Mouse (Mus musculus) liver, adult 2 months (tissue): Measurements from ENCODE around the gene Klhl29.

ENCODE experiments used
- CTCF ChIP-seq: fragments of 200-500 bp; IDR thresholded peaks from 2 replicates; pipeline ENCODE4 v1.5.1; 2011; ENCODE audit warnings: low read depth, low read length, control low read depth
- POLR2A ChIP-seq: fragments of 200-500 bp; IDR thresholded peaks from 2 replicates; pipeline ENCODE4 v1.6.1; 2011; ENCODE audit warnings: low read length, control low read depth; ENCODE audit not compliant: insufficient read depth; ENCODE audit errors: extremely low read depth

GRCm38 (mm10) chr12:5191206-5191605, 184.3 kb downstream of the Klhl29 start:
- no peak for TF ChIP-seq CTCF
- no peak for TF ChIP-seq POLR2A
